Mouse (Mus musculus) liver, embryonic 14.5 days (tissue): Measurements from ENCODE around the gene Hadha.

Experiments
- CTCF ChIP-seq: IDR thresholded peaks from 2 replicates; pipeline ENCODE4 v1.5.1; 2016; ENCODE audit warnings: antibody characterized with exemption, low read depth, control low read depth
- EP300 ChIP-seq: IDR thresholded peaks from 2 replicates; pipeline ENCODE4 v1.6.1; 2016; ENCODE audit warnings: antibody characterized with exemption, low read depth

DNA sequence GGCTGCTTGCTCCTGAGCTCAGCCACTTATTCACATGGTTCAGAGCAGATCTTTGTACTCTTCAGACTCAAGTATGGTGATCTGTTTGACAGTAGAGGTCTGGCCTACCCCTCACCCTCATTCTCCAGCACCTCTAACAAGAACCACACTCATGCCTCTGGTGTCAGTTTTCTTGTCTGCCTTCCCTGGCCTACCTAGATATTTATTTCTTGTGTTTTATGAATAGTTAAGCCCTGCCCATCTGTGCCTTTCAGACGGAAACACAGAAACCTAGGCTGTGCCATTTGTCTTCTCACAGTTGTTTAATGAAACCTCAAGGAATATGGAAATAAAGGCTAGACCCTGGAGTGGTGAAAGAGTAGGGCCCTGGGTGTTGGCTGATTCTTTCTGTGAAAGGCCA lies 36.9 kb downstream of the Hadha start:
- TF ChIP-seq CTCF: no peak
- TF ChIP-seq EP300: no peak
